Mouse (Mus musculus) liver, embryonic 13.5 days (tissue): ENCODE measurements at regions not wholly inside any gene's neighbourhood (a gene's known extent, or its start where the extent isn't known, plus 50 kb on each side); places are given as distances from the start of the nearest gene placed in this dataset.

ENCODE experiments used
- ATAC-seq: fragments of 200-750 bp; cut with Nextera tagmentation; 2 replicates; pipeline ENCODE4 v1.8.0; 2017; ENCODE audit warnings: low read depth, mild to moderate bottlenecking, moderate number of reproducible peaks, moderate library complexity
- DNase-seq: peaks from one replicate; pipeline ENCODE4 v3.0.0; 2022
- H3K27ac ChIP-seq: fragments of 300-500 bp; sonication (generic); 2 replicates; pipeline ENCODE4 v1.5.1; 2015; ENCODE audit warnings: moderate library complexity, mild to moderate bottlenecking, inconsistent platforms
- H3K27me3 ChIP-seq: fragments of 300-500 bp; sonication (generic); 2 replicates; pipeline ENCODE4 v1.6.1; 2015; ENCODE audit warnings: mild to moderate bottlenecking, inconsistent platforms
- H3K36me3 ChIP-seq: fragments of 300-500 bp; sonication (generic); 2 replicates; pipeline ENCODE4 v1.6.1; 2015; ENCODE audit warnings: mild to moderate bottlenecking, inconsistent platforms
- H3K4me1 ChIP-seq: fragments of 300-500 bp; sonication (generic); replicated peaks from 2 replicates; pipeline ENCODE4 v1.6.1; 2015; ENCODE audit warnings: inconsistent platforms
- H3K4me2 ChIP-seq: fragments of 300-500 bp; sonication (generic); 2 replicates; pipeline ENCODE4 v1.6.1; 2015; ENCODE audit warnings: inconsistent platforms, mild to moderate bottlenecking, moderate library complexity
- H3K4me3 ChIP-seq: fragments of 300-500 bp; sonication (generic); replicated peaks from 2 replicates; pipeline ENCODE4 v1.5.1; 2015; ENCODE audit warnings: mild to moderate bottlenecking, inconsistent platforms
- H3K9ac ChIP-seq: fragments of 300-500 bp; sonication (generic); 2 replicates; pipeline ENCODE4 v1.6.1; 2015; ENCODE audit warnings: mild to moderate bottlenecking, inconsistent platforms
- H3K9me3 ChIP-seq: fragments of 300-500 bp; sonication (generic); replicated peaks from 2 replicates; pipeline ENCODE4 v1.6.1; 2016; ENCODE audit warnings: inconsistent platforms
- WGBS: fragments of 180-500 bp; shearing (Covaris S2); methylation state at CpG from one replicate; pipeline ENCODE4 v1.1.7; 2015; ENCODE audit not compliant: insufficient replicate concordance; 5-methylcytosine and 5-hydroxymethylcytosine counted together

GRCm38 (mm10) chr7:145034385-145034784 is 94.7 kb upstream of the Ccnd1 start:
- ATAC-seq (no peak), DNase-seq (no peak)
- Histone ChIP-seq H3K4me2 (no peak overlapping the region), H3K9me3 (no peaks in the 10 kb centered on the region), H3K36me3 (no peaks in the 10 kb centered on the region), H3K27ac (no peak overlapping the region), H3K27me3 (peaks cover 13% of the 10 kb centered on the region), H3K4me1 (peaks cover 23% of the 10 kb centered on the region), H3K9ac (no peak overlapping the region), H3K4me3 (no peak overlapping the region)
- 19% methylated on average over 1 of the region's 1 CpGs for WGBS

- Histone ChIP-seq H3K4me3 (no peak overlapping the region), H3K27ac (no peak overlapping the region), H3K4me1 (peaks cover 26% of the 10 kb centered on the region), H3K4me2 (peak overlapping the region; percentile 40), H3K27me3 (peaks cover 13% of the 10 kb centered on the region), H3K9ac (no peak overlapping the region), H3K9me3 (no peaks in the 10 kb centered on the region), H3K36me3 (no peaks in the 10 kb centered on the region)
- DNase-seq (no peak), ATAC-seq (peak; percentile 24; the same call in 1 of the 2 replicates)
- WGBS: 19% methylated on average over 7 of the region's 7 CpGs
Observed at GRCm38 (mm10) chr7:145031275-145031674, 91.5 kb upstream of the Ccnd1 start.

- Histone ChIP-seq H3K36me3 (no peaks in the 10 kb centered on the region), H3K4me1 (peaks cover 30% of the 10 kb centered on the region), H3K27ac (peak overlapping the region; percentile 34; the same call in 1 of the 2 replicates), H3K9ac (peak overlapping the region; percentile 19; the same call in 1 of the 2 replicates), H3K9me3 (no peaks in the 10 kb centered on the region), H3K4me2 (peak overlapping the region; percentile 40), H3K27me3 (peaks cover 13% of the 10 kb centered on the region), H3K4me3 (0 out of 2 replicates have a peak overlapping the region, but pooled peaks have one; percentile 10)
- peak; percentile 79 for ATAC-seq
- 3% methylated on average over 22 of the region's 22 CpGs for WGBS
- DNase-seq: peak; percentile 38
Observed at GRCm38 (mm10) chr7:145030635-145031141, 91.0 kb upstream of the Ccnd1 start.

GRCm38 (mm10) chr7:145029622-145030021 is 89.9 kb upstream of the Ccnd1 start:
- Histone ChIP-seq H3K4me2 (no peak overlapping the region), H3K27me3 (peaks cover 13% of the 10 kb centered on the region), H3K36me3 (no peaks in the 10 kb centered on the region), H3K9me3 (no peaks in the 10 kb centered on the region), H3K4me1 (peaks cover 37% of the 10 kb centered on the region), H3K27ac (no peak overlapping the region), H3K4me3 (no peak overlapping the region), H3K9ac (no peak overlapping the region)
- ATAC-seq: no peak
- 58% methylated on average over 4 of the region's 4 CpGs for WGBS
- DNase-seq: no peak

- no peak for ATAC-seq
- 16% methylated on average over 4 of the region's 4 CpGs for WGBS
Observed at GRCm38 (mm10) chr7:145029124-145029523, 89.4 kb upstream of the Ccnd1 start.

GRCm38 (mm10) chr7:145027061-145027460 is 87.3 kb upstream of the Ccnd1 start:
- Histone ChIP-seq H3K9ac (no peak overlapping the region), H3K4me1 (peaks cover 36% of the 10 kb centered on the region), H3K36me3 (no peaks in the 10 kb centered on the region), H3K27ac (no peak overlapping the region), H3K4me3 (no peak overlapping the region), H3K9me3 (no peaks in the 10 kb centered on the region), H3K4me2 (no peak overlapping the region), H3K27me3 (peaks cover 13% of the 10 kb centered on the region)
- no peak for DNase-seq
- WGBS: 77% methylated on average over 4 of the region's 4 CpGs
- ATAC-seq: no peak

More at GRCm38 (mm10) chr7:145029124-145029523, 89.4 kb upstream of the Ccnd1 start:
- H3K36me3 ChIP-seq: no peaks in the 10 kb centered on the region
- peaks cover 13% of the 10 kb centered on the region for H3K27me3 ChIP-seq
- no peak overlapping the region for H3K9ac ChIP-seq
- no peak for DNase-seq
- H3K27ac ChIP-seq: no peak overlapping the region
- no peak overlapping the region for H3K4me3 ChIP-seq
- H3K9me3 ChIP-seq: no peaks in the 10 kb centered on the region
- H3K4me2 ChIP-seq: no peak overlapping the region
- H3K4me1 ChIP-seq: peaks cover 37% of the 10 kb centered on the region

GRCm38 (mm10) chr7:145026014-145026285 is 86.2 kb upstream of the Ccnd1 start:
- Histone ChIP-seq H3K36me3 (no peaks in the 10 kb centered on the region), H3K27ac (no peak overlapping the region), H3K9me3 (no peaks in the 10 kb centered on the region), H3K4me2 (no peak overlapping the region), H3K4me3 (no peak overlapping the region), H3K9ac (no peak overlapping the region), H3K27me3 (peaks cover 12% of the 10 kb centered on the region), H3K4me1 (peaks cover 28% of the 10 kb centered on the region)
- ATAC-seq: no peak
- DNase-seq: no peak
- WGBS: 51% methylated on average over 5 of the region's 5 CpGs

- ATAC-seq (peak; percentile 56), DNase-seq (no peak)
- 13% methylated on average over 6 of the region's 6 CpGs for WGBS
- no peak overlapping the region for H3K9ac ChIP-seq
- H3K27me3 ChIP-seq: peaks cover 7% of the 10 kb centered on the region
- H3K36me3 ChIP-seq: no peaks in the 10 kb centered on the region
- no peaks in the 10 kb centered on the region for H3K9me3 ChIP-seq
- peaks cover 23% of the 10 kb centered on the region for H3K4me1 ChIP-seq
- no peak overlapping the region for H3K27ac ChIP-seq
- no peak overlapping the region for H3K4me2 ChIP-seq
- H3K4me3 ChIP-seq: no peak overlapping the region
Observed at GRCm38 (mm10) chr7:145025186-145026013, 85.7 kb upstream of the Ccnd1 start.

- Histone ChIP-seq H3K4me1 (peaks cover 16% of the 10 kb centered on the region), H3K9ac (no peak overlapping the region), H3K4me2 (no peak overlapping the region), H3K9me3 (no peaks in the 10 kb centered on the region), H3K4me3 (no peak overlapping the region), H3K27ac (no peak overlapping the region), H3K36me3 (no peaks in the 10 kb centered on the region), H3K27me3 (no peaks in the 10 kb centered on the region)
- ATAC-seq (no peak), DNase-seq (no peak)
- 50% methylated on average over 2 of the region's 2 CpGs for WGBS
Observed at GRCm38 (mm10) chr7:145024651-145025050, 84.9 kb upstream of the Ccnd1 start.

GRCm38 (mm10) chr7:145019137-145019536 is 79.4 kb upstream of the Ccnd1 start:
- no peak overlapping the region for H3K9ac ChIP-seq
- no peaks in the 10 kb centered on the region for H3K36me3 ChIP-seq
- ATAC-seq (no peak), DNase-seq (no peak)
- no peaks in the 10 kb centered on the region for H3K4me1 ChIP-seq
- WGBS: 31% methylated on average over 2 of the region's 2 CpGs
- no peak overlapping the region for H3K4me2 ChIP-seq
- no peaks in the 10 kb centered on the region for H3K27me3 ChIP-seq
- H3K4me3 ChIP-seq: no peak overlapping the region
- H3K9me3 ChIP-seq: no peaks in the 10 kb centered on the region
- no peak overlapping the region for H3K27ac ChIP-seq

GRCm38 (mm10) chr7:145018149-145018548 is 78.4 kb upstream of the Ccnd1 start:
- Histone ChIP-seq H3K4me2 (no peak overlapping the region), H3K36me3 (no peaks in the 10 kb centered on the region), H3K27me3 (no peaks in the 10 kb centered on the region), H3K9me3 (no peaks in the 10 kb centered on the region), H3K9ac (no peak overlapping the region), H3K4me1 (no peaks in the 10 kb centered on the region), H3K27ac (no peak overlapping the region), H3K4me3 (no peak overlapping the region)
- ATAC-seq (no peak), DNase-seq (no peak)
- 41% methylated on average over 3 of the region's 3 CpGs for WGBS
